Mouse (Mus musculus): ENCODE measurements around the gene Tmem86b.

The Tmem86b gene

GRCm38 (mm10) chr7:4631031-4631430 lies at the start of gene Tmem86b:
Gene Tmem86b (minus strand): TSS chr7:4631422.
- DNase-seq, result no peak

GRCm38 (mm10) chr7:4675200-4675599 lies 44.0 kb upstream of the Tmem86b start:
- DNase-seq, result no peak

- DNase-seq, result no peak
Measured at GRCm38 (mm10) chr7:4674114-4674731, 43.0 kb upstream of the Tmem86b start.

DNA sequence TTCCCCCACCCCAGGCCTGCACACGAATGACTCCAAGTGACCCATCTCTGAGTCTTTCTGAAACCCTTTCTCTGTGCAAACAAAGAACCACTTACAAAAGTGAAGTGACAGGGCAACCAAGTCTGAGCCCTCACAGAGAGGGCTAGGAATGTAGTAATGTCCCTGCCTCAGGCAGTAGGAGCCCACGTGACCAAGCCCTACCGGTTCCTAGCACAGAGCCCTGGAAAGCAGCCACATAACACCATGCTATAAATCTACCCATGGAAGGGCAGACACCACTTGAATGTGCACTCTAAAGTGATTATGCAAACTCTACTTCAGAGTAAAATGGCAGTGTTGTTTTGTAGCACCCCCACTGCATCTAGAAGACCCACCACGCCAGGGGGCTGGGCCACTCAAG lies 40.7 kb upstream of the Tmem86b start:
- DNase-seq, result no peak

GRCm38 (mm10) chr7:4670655-4671255 lies 39.5 kb upstream of the Tmem86b start:
- DNase-seq, result no peak

- no peak for DNase-seq
Measured at GRCm38 (mm10) chr7:4669156-4669555, 37.9 kb upstream of the Tmem86b start.

GRCm38 (mm10) chr7:4668506-4668905 lies 37.3 kb upstream of the Tmem86b start:
- no peak for DNase-seq

- DNase-seq, result no peak
Measured at GRCm38 (mm10) chr7:4666871-4667270, 35.6 kb upstream of the Tmem86b start.

- DNase-seq, result no peak
Measured at GRCm38 (mm10) chr7:4663742-4664141, 32.5 kb upstream of the Tmem86b start.

DNA sequence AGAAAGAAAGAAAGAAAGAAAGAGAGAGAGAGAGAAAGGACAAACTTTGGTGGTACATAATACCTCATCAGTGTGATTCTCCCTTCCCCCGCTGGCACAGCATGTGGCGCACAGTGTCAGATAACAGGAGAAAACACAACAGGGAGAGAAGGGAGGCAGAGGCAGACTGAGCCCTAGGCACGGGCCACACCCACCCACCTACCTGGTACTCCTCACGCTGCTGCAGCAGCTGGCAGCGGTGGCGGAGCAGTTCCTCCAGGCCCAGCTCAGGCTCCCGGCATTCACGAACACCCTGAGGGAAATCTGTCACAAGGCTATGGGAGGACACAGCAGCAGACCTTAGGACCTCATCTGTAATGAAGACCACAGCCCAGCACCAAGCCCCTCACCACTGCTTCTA lies 32.0 kb upstream of the Tmem86b start:
- peak; percentile 39 for DNase-seq

DNA sequence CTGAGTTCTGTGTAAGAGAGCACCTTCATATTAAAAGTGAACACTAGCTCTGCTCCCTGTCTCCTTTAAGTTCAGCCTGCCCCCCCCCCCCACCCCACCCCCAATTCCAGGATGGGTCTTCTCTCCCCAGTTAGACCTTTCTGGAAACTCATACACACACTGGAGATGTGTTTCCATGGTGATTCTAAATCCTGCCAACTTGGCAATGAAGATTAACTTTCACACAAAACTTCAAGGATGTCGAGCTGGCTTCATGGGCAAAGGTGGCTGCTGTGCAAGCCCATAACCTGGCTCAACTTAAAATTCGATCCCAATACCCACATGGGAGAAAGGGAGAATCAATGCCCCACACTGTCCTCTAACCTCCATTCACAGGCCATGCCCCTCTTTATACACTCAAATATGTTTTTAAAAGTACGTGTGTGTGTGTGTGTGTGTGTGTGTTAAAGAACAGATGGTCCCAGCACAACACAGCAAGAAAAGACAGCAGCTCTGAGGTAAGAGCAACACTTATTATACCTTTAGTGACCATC lies 28.8 kb upstream of the Tmem86b start:
- no peak for DNase-seq

DNA sequence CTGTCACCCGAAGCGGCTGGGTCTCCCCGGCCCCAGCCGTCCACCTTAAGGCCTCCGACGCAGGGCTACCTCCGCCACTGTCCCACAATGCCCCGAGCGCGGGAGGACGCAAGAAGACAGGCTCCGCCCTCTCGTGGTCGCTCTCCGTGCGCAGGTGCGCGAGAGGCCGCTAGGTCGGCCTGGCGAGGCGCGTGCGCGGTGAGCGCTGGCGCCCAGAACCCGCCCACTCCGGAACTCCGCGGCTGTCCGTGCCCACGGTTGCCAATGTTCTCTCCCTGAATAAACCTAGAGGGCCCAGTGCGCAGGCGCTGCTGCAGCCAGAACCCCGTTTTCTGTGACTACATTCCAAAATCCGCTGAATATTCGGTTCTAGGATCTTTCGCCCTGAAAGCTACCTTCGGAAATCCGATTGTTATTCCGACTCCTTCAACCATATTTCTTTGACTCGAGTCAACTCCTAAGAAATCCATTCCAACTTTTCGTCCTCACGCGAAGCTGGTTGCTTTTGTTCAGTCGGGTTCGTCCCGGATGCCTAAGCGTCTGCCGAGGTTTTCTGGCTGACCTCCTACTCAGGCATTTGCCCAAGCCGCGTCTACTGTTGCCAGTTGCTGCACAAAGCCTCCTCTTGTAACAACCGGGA lies 27.8 kb upstream of the Tmem86b start, which contains the start of gene Ppp6r1:
Gene Ppp6r1, minus strand, starts transcription at position 108 of the 640 bp plus-strand sequence.
- peak; percentile 99 for DNase-seq

DNA sequence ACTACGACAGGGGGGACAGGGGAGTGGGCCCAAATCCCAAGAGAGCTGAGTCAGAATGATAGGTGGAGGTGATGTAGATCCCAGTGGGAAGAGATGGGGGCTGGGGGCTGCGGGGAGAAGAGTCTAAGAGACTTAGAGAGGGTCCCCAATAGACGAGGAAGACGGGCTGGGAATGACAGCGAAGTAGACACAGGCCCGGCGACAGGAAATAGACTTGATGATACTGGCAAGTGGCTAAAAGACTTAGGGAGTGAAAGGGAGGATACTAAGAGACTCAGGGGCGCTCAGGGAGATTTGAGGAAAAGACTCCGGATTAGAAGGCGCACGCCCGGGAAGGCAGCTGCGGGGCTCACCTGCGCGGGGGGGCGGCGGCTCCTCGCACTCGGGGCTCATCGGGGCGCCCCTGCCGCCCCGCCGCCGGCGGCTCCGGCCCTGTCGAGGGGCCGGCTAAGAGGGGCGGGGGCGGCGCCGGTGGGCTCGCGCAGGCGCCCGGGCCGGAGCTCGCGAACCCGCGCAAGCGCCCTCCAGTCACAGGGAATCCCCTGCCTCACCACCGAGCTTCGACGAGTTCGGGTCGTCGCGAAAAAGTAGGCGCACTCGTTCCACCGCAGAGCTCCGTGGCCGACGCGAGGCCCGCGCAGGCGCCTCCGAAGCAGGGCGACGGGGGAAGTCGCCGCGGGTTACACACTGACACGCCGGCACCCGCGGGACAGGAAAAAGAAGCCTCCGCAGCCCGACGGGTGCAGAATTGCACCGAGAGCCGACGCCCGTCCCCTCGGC lies 27.1 kb upstream of the Tmem86b start:
- peak; percentile 41 for DNase-seq

DNA sequence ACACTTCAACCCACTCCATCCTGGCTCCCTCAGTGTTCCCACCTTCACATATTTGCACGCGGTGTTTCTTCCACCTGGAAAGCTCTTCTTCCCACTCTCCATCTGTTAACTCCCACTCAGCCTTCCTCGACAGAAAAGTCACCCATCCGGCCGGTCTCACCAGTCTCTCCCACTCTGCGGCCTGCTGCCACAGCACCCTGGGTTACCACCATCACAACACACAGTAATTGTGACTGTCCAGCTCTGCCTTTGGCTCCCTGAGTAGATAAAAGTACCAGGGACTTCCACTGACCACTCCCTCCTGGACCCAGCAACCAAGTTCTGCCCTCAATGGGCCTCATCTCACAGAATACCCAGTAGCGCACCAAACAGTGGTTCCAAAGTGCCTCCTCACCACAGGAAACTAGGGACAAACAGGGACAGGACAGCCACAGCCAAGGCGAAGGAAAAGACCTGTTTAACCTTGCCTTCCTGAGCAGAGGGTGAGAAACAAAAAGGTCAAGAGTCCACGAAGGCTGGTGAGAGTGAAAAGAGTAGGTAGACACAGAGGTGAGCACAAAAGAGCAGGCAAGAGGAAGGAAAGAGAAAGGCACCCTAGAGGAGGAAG lies 26.4 kb upstream of the Tmem86b start:
- peak; percentile 70 for DNase-seq

DNA sequence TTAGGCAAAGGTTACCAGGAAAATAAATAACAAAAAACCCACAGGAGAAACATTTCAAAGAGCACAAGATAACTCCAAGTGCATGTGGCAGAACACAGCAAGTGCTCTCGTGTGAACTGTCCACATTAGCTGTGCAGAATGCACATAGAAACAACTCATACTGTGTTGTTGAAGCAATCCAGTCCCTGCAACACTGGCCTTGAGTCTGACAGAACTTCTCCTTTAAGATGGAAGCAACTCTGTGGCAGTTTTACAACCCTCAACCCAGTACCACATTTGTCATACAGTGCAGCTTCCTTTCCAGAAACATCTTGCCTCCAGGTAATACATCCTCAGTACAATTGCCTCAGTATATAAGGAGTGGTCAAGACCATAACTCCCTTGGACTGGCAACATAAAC lies 25.6 kb upstream of the Tmem86b start:
- DNase-seq, result no peak

GRCm38 (mm10) chr7:4655916-4656315 lies 24.7 kb upstream of the Tmem86b start:
- DNase-seq, result no peak

GRCm38 (mm10) chr7:4655393-4655792 lies 24.2 kb upstream of the Tmem86b start:
- no peak for DNase-seq

GRCm38 (mm10) chr7:4654221-4654620 lies 23.0 kb upstream of the Tmem86b start:
- DNase-seq, result no peak

- peak; percentile 46 for DNase-seq
Measured at GRCm38 (mm10) chr7:4653780-4654179, 22.6 kb upstream of the Tmem86b start.

DNA sequence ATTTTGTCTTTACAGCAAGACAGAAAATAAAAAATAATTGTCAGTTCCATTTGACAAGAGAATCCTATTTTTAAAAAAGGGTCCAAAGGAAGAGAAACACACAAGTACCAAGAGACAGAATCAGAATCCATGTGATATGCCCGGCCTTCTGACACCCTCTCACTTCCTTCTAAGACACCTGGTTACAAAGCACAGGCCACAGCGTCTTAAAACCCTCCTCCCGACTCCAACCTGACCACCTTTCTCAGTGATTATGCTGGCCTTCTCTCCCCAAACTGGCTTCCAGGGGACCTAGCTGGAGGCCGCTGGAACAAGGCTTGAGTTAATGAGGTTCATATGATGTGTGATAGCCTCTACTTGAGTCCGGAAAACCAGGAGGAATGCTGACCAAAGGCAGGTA lies 22.1 kb upstream of the Tmem86b start:
- no peak for DNase-seq

- DNase-seq, result no peak
Measured at GRCm38 (mm10) chr7:4652726-4653125, 21.5 kb upstream of the Tmem86b start.

DNA sequence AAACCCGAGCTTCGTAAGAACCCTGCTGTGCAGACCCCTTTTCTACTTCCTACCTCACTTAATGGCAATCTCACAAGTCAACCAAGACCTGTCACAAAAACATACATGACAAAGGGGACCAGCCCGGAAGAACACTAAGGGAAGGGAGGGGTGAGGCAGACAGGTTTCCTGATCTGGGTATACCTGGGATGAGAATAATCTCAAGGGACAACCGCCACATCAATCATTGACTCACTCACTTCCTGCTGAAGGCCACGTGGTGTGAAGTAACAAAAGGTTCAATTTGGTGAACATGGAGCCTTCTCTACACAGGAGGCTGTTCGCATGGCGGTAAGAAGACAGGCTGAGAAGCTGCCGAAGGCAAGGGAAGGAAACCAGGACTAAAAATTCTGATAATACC lies 20.4 kb upstream of the Tmem86b start:
- DNase-seq, result no peak

DNA sequence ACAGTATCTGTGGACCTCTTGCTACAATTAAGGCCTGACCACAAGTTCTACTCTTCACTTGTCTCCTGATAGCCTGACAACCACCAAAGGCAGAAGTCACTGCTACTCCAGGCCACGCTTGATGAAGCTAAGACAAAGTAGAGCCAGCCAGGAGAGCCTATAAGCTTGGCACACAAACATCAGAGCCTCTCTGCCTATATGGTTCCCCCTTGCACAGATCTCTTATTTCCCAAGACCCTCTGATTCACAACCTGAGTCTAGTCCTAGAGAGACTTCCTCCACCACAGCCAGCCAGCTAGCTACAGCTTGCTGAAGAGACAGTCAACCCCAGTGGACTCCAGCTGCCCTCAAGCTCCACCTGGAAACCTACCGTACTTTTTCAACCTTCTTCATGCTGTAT lies 16.8 kb upstream of the Tmem86b start:
- no peak for DNase-seq
